Mouse (Mus musculus): ENCODE data around the gene Ascc3.

The Ascc3 gene

GRCm38 (mm10) chr10:50895091-50895790 is 302.8 kb downstream of the Ascc3 start:
- DNase-seq (ENCODE audit: low spot score), result no peak

- no peak for DNase-seq (ENCODE audit: low spot score)
Observed at GRCm38 (mm10) chr10:50895881-50896766, 303.7 kb downstream of the Ascc3 start.

- DNase-seq (ENCODE audit: low spot score), result no peak
Observed at GRCm38 (mm10) chr10:50896767-50897390, 304.4 kb downstream of the Ascc3 start.

- DNase-seq (ENCODE audit: low spot score), result no peak
Observed at GRCm38 (mm10) chr10:50897530-50898471, 305.3 kb downstream of the Ascc3 start.

GRCm38 (mm10) chr10:50898621-50899020 is 306.2 kb downstream of the Ascc3 start:
- DNase-seq (ENCODE audit: low spot score), result no peak

GRCm38 (mm10) chr10:50899846-50900745 is 307.6 kb downstream of the Ascc3 start:
- no peak for DNase-seq (ENCODE audit: low spot score)
